Mouse (Mus musculus): ENCODE measurements around the gene Nlrp6.

Gene Nlrp6

DNA sequence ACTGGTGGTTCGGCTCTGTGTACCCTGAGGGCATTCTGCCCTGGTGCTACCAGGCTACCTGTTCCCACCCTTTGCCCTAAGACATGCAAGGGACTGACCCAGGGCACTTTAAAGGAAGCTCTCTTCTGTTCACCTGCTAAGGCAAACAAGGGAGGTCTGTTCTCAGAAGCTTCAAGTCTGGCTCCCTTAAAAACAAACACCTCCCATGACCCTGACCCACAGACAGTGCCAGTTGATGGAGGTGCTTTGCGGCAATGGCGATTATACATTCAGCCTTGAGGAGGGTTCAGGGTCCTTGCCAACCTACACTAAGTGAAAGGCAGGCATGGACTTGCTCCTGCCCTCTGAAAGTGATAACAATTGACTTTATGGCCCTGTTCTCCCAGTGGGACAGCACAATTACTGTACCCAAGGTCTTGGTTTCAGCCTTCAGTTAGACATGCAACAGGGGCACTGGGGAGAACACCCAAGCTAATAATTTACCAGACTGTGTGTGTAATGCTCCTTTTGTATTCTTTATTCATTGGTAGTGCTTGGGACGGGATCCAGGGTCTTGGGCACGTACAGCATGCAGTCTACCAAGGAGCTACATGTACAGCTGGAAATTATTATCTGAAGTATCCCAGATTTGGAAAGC, 7.7 kb upstream of the Nlrp6 start:
- no peak for DNase-seq

DNA sequence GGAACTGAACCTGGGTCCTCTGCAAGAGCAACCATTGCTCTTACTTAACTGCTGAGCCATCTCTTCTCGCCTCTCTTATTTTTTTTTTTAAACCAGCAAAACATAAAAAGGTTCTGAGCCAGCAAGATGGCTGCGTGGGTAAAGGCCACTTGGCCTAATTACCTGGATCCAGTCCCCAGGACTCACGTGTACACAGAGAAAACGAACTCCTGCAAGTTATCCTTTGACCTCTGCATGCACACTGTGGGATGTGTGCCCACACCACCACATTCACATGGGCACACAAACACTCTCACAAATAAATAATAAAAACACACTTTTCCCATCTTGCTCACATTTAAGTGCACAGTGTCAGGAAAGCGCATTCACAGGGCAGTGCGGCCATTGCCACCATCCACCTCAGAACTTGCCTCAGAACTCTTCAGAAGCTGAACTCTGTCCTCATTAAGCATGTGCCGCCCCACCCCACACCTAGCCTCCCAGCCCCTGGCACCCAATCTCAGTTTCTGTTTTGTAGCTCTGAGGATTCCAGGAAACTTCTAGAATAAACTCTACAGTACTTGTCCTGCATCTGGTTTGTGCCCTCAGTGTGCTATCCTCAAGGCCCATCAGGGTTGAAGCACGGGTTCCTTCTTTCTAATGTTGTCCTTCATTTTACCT, 6.5 kb upstream of the Nlrp6 start:
- DNase-seq = no peak

DNA sequence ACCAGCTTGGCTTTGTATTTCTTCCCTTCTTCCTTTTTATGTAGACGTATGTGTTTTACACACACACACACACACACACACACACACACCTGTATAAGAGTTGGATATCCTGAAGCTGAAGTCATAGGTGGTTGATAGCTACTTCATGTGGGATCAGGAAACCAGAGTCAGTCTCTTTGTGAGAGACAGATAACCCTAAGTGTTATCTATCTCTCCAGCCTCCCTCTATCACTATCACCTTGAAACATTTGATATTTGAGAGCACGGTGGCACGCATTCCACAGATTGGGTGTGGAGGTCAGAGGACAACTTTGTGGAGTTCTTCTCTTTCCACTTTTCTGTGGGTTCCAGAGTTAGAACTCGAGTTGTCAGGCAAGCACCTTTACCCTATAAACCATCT, 791 bp upstream of the Nlrp6 start:
- no peak for DNase-seq

DNA sequence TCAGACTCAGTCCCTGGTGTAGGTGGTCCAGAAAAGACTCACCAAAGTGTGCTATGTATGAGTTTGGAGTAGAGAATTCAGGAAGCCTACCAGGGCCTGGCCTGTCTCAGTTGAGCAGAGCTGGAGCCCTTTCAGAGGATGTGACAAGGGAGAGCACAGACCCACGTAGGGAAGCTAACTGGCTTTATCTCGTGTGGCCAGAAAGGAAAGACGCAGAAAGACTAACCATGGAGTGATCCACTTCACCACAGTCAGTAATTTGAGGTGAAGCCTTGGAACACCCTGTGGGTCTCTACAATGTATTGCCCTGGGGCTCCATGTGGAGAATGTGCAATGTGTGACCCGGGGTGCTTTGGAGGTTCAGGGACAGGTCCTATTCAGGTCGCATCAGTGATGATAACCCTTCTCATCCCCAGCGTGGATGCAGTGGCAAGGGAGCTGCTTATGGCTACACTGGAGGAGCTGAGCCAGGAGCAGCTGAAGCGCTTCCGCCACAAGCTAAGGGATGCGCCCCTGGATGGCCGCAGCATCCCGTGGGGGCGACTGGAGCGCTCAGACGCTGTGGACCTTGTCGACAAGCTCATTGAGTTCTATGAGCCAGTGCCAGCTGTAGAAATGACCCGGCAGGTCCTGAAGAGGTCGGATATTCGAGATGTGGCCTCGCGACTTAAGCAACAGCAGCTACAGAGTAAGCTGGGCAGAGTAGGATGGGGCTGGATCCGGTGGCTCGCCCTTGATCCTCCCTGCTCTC, 698 bp downstream of the Nlrp6 start:
- no peak for DNase-seq

DNA sequence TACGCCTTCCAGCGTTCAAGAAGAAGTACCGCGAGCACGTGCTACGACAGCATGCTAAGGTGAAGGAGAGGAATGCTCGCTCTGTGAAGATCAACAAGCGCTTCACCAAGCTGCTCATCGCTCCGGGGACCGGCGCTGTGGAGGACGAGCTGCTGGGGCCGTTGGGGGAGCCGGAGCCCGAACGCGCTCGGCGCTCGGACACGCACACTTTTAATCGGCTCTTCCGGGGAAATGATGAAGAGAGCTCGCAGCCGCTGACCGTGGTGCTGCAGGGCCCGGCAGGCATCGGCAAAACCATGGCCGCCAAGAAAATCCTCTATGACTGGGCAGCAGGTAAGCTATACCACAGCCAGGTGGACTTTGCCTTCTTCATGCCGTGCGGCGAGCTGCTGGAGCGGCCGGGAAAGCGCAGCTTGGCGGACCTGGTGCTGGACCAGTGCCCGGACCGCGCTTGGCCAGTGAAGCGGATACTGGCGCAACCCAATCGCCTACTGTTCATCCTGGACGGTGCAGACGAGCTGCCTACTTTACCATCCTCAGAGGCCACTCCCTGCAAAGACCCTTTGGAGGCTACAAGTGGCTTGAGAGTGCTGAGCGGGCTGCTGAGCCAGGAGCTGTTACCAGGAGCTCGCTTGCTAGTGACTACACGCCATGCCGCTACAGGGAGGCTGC, 1.8 kb downstream of the Nlrp6 start:
- DNase-seq = peak; percentile 80

DNA sequence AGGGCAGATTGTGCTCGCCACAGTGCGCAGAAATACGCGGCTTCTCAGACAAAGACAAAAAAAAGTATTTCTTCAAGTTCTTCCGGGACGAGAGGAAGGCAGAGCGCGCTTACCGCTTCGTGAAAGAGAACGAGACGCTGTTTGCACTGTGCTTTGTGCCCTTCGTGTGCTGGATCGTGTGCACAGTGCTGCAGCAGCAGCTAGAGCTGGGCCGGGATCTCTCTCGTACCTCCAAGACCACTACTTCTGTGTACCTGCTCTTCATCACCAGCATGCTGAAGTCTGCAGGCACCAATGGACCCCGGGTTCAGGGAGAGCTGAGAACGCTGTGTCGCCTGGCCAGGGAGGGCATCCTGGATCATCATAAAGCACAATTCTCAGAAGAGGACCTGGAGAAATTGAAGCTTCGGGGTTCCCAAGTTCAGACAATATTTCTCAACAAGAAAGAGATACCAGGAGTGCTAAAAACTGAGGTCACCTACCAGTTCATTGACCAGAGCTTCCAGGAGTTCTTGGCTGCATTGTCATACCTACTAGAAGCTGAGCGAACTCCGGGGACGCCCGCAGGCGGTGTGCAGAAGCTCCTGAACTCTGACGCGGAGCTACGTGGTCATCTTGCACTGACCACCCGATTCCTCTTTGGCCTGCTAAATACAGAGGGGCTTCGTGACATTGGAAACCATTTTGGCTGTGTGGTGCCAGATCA, 2.5 kb downstream of the Nlrp6 start:
- DNase-seq = no peak

DNA sequence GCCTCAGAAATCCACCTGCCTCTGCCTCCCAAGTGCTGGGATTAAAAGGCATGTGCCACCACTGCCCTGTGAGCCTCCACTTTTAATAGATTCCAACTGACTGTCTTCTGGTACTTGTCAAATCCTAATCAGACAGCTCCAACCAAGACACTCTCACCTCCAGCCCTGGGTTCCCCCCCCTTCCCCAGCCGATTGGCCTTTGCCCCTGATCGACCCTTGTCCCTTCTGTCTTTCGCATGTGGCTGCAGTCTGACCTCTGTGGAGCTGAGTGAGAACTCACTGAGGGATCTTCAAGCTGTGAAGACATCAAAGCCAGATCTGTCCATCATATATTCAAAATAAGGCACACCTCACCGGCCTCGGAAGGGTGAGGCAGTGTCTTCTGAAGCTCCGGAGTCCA, 6.5 kb downstream of the Nlrp6 start:
- no peak for DNase-seq

DNA sequence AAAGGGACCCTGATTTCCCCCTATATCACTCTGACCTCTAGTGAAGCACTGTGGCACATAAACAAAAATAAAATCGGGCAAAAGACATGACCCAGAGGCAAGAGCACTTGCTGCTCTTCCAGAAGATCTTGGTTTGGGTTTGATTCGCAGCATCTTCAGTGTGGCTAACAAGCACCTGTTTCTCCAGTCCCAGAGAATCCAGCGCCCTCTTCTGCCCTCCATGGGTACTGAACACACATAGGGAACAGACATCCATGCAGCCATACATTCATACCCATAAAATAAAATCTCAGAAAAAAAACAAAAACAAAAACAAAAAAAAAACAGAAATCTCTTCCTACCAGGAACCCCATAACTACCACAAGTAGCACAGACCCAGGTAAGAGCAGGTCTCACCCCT, 17.7 kb downstream of the Nlrp6 start:
- DNase-seq = no peak

DNA sequence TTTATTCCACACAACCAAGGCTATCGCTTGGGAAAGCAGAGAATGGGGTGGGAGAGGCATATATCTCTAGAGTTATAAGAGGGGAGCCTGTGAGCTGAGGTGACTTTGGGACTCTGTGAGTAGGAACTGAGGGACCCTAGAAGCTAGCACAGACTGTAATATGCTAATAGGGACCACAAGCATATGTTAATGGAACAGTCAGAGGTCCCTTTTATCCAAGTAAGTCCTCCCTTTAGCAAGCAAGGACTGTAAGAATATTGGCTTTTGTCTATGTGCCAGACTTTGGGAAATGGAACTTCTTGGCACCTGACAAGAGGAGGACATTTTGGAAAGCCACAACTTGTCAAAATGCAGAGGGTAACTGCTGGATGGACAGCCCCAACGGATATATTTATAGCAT, 18.2 kb downstream of the Nlrp6 start:
- no peak for DNase-seq

DNA sequence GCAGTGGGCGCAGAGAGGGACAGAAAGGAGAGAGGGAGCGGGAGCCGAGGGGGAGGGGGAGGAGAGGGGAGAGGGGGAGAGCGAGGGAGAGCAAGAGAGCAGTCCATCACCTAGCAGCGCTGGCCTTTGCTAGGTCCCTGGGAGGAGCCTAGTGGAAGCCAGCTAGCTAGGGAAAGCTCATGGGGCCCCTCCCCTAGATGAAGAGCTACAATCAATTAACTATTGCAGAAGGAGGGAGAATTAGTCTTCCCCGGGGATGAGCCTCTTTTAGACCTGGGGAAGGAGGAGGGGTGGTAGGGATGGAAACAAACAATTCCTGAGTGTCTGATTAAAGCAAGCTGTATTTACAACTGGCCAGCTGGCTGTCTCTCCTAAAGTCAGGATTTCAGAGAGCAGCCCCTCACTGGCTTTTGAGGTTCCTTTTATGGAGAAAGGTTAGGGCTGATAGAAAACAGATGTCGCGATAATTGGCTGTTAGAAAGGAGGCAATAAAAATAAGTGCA, 19.0 kb downstream of the Nlrp6 start:
- no peak for DNase-seq

DNA sequence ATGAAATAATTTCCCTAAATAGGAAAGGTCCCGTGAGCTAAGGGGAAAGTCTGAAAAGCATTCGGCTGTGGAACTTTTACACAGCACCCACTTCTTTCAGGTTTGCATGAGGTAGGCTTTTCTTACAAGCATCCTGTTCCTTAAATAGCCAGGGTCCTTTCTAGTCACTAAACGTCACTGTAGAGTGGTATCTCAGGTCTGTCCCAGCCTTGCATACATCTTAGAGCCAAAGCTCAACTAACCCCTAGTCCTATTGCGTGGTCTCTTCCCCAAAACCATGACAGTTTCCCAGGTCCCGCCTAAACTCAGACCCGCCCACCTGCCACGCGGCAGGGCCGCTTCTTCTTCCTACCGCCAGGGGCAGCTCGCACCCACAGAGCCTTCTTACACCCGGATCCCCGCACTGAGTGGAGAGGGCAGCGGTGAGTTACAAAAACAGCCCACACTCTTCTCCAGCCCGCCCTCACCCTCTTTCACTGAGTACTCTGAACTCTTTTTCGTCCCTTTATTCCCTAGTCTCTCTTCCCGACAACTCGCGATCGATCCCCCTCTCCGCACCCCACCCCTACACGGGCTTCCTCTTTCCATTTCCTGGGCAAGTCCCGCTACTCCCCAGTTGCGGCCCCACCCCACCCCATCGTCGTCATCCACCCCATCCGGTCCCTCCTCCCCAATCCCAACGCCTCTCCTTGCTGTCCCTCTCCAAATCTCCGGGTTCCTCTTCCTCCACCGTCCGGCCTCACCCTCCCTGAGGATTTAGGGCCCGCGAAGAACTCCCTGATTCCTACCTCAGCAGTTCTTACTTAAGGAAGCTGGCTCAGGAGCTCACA, 20.7 kb downstream of the Nlrp6 start, which contains the start of gene Pgghg:
Gene Pgghg (plus strand): TSS at position 170 of the 830 bp plus-strand sequence.
- peak; percentile 31 for DNase-seq

DNA sequence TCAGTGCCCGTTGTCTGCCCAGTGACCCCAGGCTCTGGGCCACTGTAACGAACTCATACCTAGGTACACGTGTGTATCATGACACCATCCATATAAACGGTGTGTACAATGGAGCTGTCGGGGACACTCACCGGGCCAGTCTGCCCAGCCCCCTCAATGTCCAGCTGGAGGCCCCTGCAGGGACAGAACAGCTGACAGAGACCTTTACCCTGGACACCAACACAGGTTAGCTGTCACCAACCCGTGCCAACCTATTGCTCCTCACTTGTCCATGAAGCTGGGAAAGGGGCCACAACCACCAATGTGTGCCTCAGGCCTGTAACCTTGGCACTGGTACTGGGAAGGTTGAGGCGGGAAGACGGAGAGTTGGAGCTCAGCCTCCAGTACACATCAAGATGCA, 21.6 kb downstream of the Nlrp6 start:
- DNase-seq = no peak

DNA sequence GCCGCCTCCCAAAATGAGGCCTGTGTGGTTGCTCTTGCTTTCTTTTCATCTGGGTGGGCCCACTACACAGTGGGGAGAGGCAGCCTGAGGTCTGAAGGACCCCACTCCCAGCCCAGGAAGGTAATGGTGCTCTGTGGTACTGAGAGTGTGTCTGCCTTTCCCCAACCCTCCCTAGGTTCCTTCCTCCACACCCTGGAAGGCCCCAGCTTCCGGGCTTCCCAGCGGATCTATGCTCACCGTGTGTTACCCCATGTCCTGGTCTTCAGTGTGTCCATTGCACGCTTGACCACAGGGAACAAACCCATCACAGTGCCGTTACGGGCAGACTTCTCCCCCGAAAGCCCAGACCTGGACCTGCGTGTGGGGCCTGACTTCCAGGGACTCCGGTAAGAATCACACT, 22.1 kb downstream of the Nlrp6 start:
- DNase-seq = no peak

DNA sequence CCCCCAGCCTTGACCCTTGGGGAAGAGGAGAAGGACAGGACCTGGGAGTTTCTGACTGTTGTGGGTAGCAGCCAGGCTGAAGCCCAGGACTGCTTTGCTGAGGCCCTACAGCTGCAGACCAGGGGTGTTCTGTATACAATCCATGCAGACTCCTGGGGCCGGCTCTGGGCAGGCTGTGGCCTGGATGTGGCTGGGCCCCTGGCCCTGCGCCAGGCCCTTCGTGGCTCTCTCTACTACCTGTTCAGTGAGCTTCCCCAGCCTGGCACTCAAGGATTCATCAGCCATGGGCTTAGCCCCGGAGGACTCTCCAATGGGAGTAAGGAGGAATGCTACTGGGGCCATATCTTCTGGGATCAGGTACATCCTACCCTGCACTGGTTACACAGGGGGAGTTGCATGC, 22.7 kb downstream of the Nlrp6 start:
- no peak for DNase-seq

DNA sequence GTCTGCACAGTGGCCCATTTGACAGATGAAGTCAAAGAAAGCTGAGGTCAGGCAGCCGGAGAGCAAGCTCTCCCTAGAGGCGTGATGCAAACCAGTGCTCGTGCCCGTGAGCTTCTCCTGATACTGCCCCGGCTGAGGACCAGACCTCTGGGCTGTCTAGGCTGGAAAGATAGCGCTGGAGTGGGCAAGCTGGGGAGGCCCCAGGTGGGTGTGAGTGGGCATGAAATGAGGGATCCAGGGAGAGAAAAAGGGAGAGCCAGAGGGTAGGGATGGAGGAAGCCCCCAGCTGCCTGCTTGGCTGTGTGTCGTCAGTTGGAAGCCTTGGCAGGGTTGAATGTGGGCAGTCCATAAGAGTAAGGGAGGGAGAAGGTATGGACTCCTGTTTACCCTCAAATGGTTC, 23.5 kb downstream of the Nlrp6 start:
- no peak for DNase-seq

DNA sequence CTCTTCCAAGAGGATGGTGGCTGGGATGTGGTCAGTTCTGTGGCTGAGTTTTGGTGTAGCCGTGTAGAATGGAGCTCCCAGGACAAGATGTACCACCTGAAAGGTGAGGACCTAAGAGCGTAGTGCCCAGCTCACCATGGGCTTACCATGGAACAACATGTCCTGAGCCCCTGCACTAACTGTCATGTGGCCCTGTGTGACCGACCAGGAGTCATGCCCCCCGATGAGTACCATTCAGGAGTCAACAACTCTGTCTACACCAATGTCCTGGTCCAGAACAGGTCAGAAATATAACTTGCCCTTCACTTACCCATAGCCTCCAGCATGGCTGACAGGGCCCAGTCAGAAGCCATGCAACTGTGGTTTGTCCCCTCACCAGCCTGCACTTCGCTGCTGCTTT, 24.5 kb downstream of the Nlrp6 start:
- DNase-seq = no peak

DNA sequence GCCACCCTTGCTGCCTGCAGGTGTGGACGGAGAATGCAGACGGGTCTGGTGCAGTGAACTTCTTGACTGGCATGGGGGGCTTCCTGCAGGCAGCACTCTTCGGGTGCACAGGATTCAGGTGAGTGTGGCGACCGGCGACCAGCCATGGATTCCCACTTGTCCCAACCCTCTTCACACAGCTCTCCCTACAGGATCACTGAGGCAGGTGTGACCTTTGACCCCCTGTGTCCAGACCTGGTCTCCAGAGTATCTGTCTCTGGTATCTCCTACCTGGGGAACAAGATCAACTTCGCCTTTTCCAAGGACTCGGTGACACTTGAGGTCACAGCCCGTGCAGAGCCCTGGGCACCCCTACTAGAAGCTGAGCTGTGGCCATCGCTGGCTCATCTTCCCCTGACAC, 25.6 kb downstream of the Nlrp6 start:
- no peak for DNase-seq

DNA sequence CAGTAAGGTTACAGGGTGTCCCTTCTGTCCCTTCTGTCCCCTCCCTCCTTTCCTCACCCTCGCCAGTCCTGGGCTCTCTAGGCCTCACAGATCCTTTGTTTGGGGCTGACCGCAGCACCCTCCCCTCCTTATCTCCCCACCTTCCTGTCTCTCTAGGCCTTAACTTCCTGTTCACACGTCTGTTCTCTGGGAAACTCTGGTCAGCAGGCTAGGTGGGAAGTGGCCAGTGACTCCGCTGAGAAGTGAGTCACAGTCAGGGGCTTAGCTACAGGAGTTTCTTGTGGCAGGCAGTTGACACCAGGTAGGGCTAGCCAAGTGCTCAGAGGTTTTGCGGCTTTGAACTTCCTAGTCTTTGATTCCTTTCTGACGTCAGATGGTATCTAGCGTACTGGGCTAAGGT, 26.3 kb downstream of the Nlrp6 start:
- no peak for DNase-seq

DNA sequence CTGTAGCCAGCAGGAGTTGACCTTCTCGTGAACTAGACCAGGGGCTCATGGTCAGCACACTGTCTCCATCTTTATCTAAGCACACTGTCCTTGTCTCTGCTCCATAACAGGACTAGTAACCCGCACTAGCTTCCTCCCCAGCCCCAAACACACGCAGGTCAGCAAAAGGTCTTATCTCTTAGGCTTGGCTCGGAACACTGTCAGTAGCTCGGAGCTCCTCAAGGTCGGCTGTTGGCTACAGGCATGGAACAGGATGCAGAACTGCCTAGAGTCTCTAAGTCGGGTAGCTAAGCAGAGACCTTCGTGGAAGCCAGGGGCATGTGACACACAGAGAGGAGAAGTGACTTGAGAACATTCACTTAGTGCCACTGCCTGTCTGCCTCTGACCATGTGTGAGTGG, 27.5 kb downstream of the Nlrp6 start:
- DNase-seq = no peak

DNA sequence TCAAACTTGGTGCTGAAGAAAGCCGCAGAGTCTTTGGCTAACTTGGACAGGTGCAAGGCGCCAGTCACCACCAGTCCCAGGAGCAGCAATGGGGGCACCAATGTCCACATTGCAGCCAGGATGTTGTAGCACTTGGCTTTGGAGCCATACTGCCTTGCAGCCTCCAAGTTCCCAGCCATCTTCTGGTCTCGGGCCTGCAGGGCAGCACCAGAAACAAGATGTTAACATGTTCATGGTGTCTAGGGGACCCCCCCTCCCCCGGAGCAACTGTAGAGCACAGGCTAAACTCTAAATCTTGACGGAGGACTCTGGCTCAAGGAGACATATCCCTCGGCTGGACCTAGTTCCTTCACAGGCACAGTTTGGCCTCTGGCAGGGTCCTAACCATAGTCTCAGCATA, 28.6 kb downstream of the Nlrp6 start:
- no peak for DNase-seq

DNA sequence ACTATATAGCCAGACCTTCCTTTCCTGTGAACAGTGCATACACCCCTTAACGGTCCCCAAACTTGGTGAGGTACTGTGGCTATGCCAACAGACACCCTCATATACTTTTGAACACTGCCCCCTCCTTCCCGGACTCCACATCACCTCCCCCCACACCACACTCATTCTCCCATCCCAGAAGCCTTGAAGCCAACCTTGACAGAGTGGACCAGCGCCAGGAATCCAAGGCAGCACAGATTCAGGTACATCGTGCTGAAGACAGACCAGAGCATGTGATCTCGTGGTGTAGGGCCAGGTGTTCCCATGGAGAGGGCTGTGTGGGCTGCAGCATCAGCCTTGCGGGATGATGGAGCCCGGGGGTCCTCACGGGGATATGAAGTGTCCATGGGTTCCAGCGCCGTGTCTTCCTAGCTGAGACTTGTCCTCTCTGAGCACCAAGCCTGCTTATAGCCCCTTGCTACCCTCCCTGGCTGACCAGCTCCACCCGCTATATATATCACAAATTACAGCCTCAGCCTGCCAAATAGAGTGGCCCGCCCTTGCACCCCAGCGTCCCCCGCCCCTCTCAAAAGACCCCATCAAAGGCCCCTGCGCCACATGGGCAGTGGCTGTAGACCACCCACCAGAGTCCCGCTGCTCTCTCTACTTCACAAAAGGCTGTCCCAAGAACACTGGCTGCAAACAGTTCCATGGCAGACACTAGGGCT, 29.3 kb downstream of the Nlrp6 start, which contains the start of gene Ifitm5:
Gene Ifitm5 (minus strand): TSS at position 468 of the 707 bp plus-strand sequence.
- DNase-seq = no peak

Data from cerebellum, adult 11 months (tissue).